Mouse (Mus musculus) limb, embryonic 15.5 days (tissue): ENCODE results near the gene Abraxas2. TPM values are rescaled to one million over a fixed set of nuclear protein-coding genes. Genes with fewer than 3 reads are reported as not detected.

Source experiments
- ATAC-seq: fragments of 200-750 bp; cut with Nextera tagmentation; 2 replicates; pipeline ENCODE4 v1.8.0; 2017; ENCODE audit warnings: low read depth, moderate TSS enrichment; ENCODE audit not compliant: insufficient number of reproducible peaks, low FRiP score, low TSS enrichment
- H3K27ac ChIP-seq: fragments of 300-500 bp; sonication (generic); 2 replicates; pipeline ENCODE4 v1.5.1; 2015; ENCODE audit warnings: moderate library complexity, mild to moderate bottlenecking, inconsistent platforms
- H3K27me3 ChIP-seq: fragments of 300-500 bp; sonication (generic); 2 replicates; pipeline ENCODE4 v1.6.1; 2015; ENCODE audit warnings: inconsistent platforms
- H3K36me3 ChIP-seq: fragments of 300-500 bp; sonication (generic); 2 replicates; pipeline ENCODE4 v1.6.1; 2015; ENCODE audit warnings: inconsistent platforms
- H3K4me1 ChIP-seq: fragments of 300-500 bp; sonication (generic); 2 replicates; pipeline ENCODE4 v1.6.1; 2015; ENCODE audit warnings: inconsistent platforms
- H3K4me2 ChIP-seq: fragments of 300-500 bp; sonication (generic); 2 replicates; pipeline ENCODE4 v1.6.1; 2015; ENCODE audit warnings: mild to moderate bottlenecking, inconsistent platforms
- H3K4me3 ChIP-seq: fragments of 300-500 bp; sonication (generic); 2 replicates; pipeline ENCODE4 v1.5.1; 2015; ENCODE audit warnings: mild to moderate bottlenecking, inconsistent platforms
- H3K9ac ChIP-seq: fragments of 300-500 bp; sonication (generic); 2 replicates; pipeline ENCODE4 v1.6.1; 2015; ENCODE audit warnings: inconsistent platforms
- H3K9me3 ChIP-seq: fragments of 300-500 bp; sonication (generic); 2 replicates; pipeline ENCODE4 v1.6.1; 2016; ENCODE audit warnings: inconsistent platforms
- WGBS: fragments of 180-500 bp; shearing (Covaris S2); methylation state at CpG from one replicate; pipeline ENCODE4 v1.1.7; 2015; 5-methylcytosine and 5-hydroxymethylcytosine counted together
- polyA plus RNA-seq: library from polyadenylated mRNA; unstranded; fragments of >200 nt; fragmentation: Nextera tagmentation; extraction: Ambion mirVana; gene quantifications from 2 replicates; pipeline ENCODE4 v1.2.1, GENCODE M21; 2015

Gene Abraxas2
- polyA plus RNA-seq, 1 experiment from 2014 or later: 38.5 TPM

DNA sequence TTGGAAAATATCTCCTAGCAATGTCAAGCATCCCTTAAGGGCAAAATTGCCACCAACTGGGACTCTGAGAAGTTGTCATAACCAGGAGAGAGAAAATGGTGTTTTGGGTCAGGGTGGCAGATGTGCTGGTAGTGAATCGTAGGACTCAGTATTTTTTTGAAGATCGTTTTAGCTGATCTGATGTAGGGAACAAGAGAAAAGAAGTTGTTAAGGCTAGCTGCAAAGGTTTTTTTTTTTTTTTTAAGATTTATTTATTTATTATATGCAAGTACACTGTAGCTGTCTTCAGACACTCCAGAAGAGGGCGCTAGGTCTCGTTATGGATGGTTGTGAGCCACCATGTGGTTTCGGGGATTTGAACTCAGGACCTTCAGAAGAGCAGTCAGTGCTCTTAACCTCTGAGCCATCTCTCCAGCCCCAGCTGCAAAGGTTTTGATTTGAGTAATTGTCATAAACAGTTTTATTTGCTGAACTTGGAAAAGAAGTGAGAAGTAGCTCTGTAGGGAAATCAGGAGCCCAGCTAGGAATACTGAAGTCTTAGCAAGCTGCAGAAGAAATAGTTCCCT is 899 bp upstream of the Abraxas2 start:
- H3K36me3 ChIP-seq: no peaks in the 10 kb centered on the region
- no peak for ATAC-seq
- no peak overlapping the region for H3K4me2 ChIP-seq
- WGBS: 68% methylated on average over 5 of the region's 5 CpGs
- H3K4me1 ChIP-seq: peaks cover 15% of the 10 kb centered on the region
- no peaks in the 10 kb centered on the region for H3K27me3 ChIP-seq
- no peak overlapping the region for H3K9ac ChIP-seq
- no peak overlapping the region for H3K27ac ChIP-seq
- no peaks in the 10 kb centered on the region for H3K9me3 ChIP-seq
- no peak overlapping the region for H3K4me3 ChIP-seq

DNA sequence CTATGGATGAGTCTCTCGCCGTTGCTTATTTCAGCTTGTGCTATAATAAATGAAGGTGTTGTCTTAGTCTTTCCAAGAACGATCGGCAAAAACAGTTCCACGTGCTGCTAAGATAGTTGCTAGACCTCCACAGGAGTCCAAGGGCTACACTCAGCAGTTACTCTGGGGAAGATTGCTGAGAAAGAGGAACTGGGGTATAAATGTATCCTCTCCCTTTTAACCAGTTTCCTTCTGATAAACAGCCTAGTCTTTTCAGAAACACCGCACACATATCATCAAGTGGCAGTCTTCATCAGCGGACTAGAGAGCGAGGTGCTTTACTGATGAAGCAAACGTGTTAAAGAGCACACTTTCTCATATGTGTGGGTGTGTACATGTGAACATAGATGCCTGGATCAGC is 7.3 kb downstream of the Abraxas2 start:
- ATAC-seq: no peak
- peaks cover 54% of the 10 kb centered on the region for H3K36me3 ChIP-seq

DNA sequence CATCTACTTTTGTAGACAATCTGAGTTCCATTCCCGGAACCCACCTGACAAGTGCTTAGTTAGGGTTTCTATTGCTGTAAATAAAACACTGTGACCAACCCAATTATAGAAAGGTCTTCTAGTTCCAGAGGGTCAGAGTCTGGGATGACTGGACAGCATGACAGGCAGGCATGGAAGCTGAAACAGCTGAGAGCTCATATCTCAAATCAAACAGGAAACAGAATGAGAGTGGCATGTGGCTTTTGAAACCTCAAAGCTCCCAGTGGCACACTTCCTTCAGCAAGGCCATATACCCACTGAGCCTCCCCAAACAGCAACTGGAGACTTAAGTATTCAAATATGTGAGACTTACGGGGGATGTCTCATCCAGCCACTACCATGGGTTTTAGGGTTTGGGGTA is 14.0 kb downstream of the Abraxas2 start:
- Histone ChIP-seq H3K4me2 (no peak overlapping the region), H3K27me3 (no peaks in the 10 kb centered on the region), H3K4me1 (no peaks in the 10 kb centered on the region), H3K9me3 (no peaks in the 10 kb centered on the region), H3K9ac (no peak overlapping the region), H3K36me3 (peaks cover 88% of the 10 kb centered on the region), H3K27ac (no peak overlapping the region), H3K4me3 (no peak overlapping the region)
- WGBS: 93% methylated on average over 2 of the region's 2 CpGs
- ATAC-seq: no peak

More for the DNA sequence above, 7.3 kb downstream of the Abraxas2 start:
- Histone ChIP-seq H3K4me2 (no peak overlapping the region), H3K4me3 (no peak overlapping the region), H3K4me1 (peaks cover under 1% of the 10 kb centered on the region; the same call in 1 of the 2 replicates), H3K27ac (no peak overlapping the region), H3K9ac (no peak overlapping the region), H3K27me3 (no peaks in the 10 kb centered on the region), H3K9me3 (no peaks in the 10 kb centered on the region)
- WGBS: 92% methylated on average over 9 of the region's 9 CpGs

DNA sequence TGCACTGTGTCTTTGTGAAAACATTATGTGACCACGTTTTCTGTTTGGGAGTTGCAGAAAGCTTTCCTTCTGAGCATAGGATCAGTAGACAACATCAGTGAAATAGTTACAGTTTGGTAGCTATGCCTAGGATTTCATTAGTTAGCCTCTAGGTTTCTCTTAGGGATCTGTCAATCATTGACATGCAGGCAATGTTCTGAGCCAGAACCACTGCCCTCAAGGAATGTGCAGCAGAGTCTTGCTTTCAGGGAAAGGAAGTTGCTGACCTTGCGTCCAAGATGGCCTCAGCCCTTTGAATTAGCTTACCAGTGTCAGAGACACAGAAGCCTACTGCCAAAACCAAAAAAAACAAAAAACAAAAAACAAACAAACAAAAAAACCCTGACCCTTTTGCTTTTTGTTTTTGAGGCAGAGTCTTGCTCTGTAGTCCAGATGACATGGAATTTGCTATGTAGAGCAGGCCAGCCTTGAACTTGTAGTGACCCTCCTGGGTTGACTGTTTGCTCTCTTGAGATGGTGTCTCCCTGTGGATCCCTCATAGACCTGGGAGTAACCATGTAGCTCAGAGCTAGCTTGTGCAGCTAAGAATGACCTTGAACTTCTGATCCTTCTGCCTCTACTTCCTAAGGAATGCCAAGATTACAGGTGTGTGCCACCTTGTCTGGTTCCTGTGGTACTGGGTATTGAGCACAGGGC is 16.5 kb downstream of the Abraxas2 start:
- H3K27me3 ChIP-seq: no peaks in the 10 kb centered on the region
- WGBS: 92% methylated on average over 2 of the region's 2 CpGs
- H3K9me3 ChIP-seq: no peaks in the 10 kb centered on the region

DNA sequence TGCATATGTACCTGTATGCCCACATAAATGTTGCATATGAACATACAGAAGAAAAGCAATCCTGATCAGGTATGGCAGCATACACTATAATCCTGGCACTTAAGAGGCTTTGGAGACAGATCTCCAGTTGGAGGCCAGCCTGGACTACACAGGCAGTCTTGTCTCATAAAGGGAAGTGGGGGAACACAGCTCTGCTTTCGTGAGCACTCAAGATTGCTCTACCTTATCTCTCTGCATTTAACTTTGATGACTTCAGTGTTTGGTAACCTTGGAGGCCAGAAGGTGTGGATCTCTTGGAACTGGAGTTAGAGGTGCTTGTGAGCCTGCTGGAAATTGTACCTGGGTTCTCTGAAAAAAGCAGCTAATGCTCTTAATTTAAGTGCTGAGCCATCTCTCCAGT is 21.3 kb downstream of the Abraxas2 start:
- Histone ChIP-seq H3K27ac (no peak overlapping the region), H3K27me3 (no peaks in the 10 kb centered on the region), H3K9me3 (no peaks in the 10 kb centered on the region), H3K4me1 (no peaks in the 10 kb centered on the region), H3K9ac (no peak overlapping the region), H3K36me3 (peaks cover 90% of the 10 kb centered on the region), H3K4me2 (no peak overlapping the region), H3K4me3 (no peak overlapping the region)
- WGBS: 83% methylated on average over 1 of the region's 1 CpGs
- no peak for ATAC-seq

More for the DNA sequence above, 16.5 kb downstream of the Abraxas2 start:
- H3K4me3 ChIP-seq: no peak overlapping the region
- no peak for ATAC-seq
- no peak overlapping the region for H3K9ac ChIP-seq
- H3K27ac ChIP-seq: no peak overlapping the region
- no peak overlapping the region for H3K4me2 ChIP-seq
- peaks cover 91% of the 10 kb centered on the region for H3K36me3 ChIP-seq
- H3K4me1 ChIP-seq: no peaks in the 10 kb centered on the region

DNA sequence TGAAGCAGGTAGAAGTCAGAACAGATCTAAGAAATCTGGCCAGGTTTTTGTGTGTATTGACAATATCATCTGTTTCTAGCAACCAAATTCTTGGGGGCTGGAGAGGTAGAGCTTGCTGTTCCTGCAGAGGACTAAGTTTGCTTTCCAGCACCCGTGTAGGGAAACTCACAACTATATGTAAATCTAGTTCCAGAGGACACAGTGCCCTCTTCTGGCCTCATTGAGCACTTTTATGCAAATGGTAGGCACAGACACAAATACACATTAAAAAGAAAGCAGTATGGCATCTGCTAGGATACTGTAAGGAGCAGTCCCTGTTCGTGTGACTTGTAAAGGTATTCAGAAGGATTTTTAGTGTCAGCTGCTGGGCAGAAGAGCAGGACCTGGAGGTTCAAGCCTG is 23.3 kb downstream of the Abraxas2 start:
- H3K9ac ChIP-seq: no peak overlapping the region
- no peak overlapping the region for H3K4me2 ChIP-seq
- H3K27ac ChIP-seq: no peak overlapping the region
- no peaks in the 10 kb centered on the region for H3K27me3 ChIP-seq
- H3K36me3 ChIP-seq: peaks cover 72% of the 10 kb centered on the region
- no peak overlapping the region for H3K4me3 ChIP-seq
- ATAC-seq: no peak
- 72% methylated on average over 2 of the region's 2 CpGs for WGBS
- no peaks in the 10 kb centered on the region for H3K4me1 ChIP-seq
- no peaks in the 10 kb centered on the region for H3K9me3 ChIP-seq

DNA sequence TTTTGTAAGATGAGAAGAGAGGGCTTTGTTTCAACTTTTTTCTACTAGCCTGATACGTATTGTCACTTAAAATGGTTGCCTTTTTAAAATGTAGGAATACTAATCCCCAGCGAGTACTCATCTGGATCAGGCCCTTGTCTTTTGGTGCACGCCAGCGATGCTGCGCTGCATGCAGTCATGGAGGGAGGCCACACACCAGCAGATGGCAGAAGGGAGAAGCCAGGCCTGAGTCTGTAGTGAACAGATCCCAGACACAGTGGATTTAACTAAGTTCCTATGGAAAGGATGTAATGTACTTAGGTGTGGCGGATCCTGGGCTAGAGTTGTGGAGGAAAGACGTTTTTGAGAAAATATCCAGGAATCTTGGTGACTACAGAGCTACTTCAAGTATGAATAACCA is 25.0 kb downstream of the Abraxas2 start:
- WGBS: 91% methylated on average over 7 of the region's 7 CpGs
- Histone ChIP-seq H3K36me3 (peaks cover 58% of the 10 kb centered on the region), H3K27me3 (no peaks in the 10 kb centered on the region)

DNA sequence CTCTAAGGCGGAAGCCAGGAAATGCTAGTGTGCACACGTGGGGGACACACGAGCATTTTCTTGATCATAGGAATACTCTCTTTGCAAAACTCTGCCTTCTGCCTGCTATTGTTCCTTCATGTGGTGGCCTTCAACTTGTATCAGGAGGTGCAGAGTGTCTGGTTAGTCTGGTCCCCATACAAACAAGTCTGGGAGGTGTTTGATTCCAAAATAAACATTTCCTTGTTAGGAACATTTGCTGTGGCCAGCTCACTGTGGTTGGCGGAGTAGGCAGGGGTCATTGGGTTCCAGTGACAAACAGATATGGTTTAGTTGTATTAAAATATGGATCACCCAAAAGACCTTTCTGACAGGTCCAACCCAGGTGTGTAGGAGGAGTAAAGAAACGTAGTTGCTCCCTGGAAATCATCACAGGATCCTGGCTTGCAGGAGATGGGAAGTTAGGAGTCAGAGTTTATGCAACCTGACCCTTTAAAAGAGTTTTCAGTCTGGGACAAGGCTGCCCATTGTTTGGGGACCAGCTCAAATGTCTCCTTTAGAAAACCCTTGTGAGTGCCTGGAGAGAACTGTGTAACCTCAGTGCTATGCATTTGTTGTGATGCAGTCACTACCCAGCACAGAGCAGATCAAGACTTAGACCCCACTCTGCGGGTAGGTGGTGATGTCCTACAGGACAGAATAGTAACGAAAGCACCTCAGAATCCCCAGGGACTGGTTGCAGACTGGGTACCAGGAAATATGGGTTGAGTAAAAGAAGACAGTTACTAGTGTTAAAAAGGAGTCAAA is 28.2 kb downstream of the Abraxas2 start:
- H3K9ac ChIP-seq: no peak overlapping the region
- H3K27ac ChIP-seq: peak overlapping the region; percentile 22; the same call in 1 of the 2 replicates
- H3K9me3 ChIP-seq: no peaks in the 10 kb centered on the region
- peaks cover 29% of the 10 kb centered on the region for H3K36me3 ChIP-seq
- WGBS: 67% methylated on average over 7 of the region's 7 CpGs
- no peaks in the 10 kb centered on the region for H3K4me1 ChIP-seq
- H3K4me2 ChIP-seq: no peak overlapping the region
- H3K4me3 ChIP-seq: no peak overlapping the region
- no peaks in the 10 kb centered on the region for H3K27me3 ChIP-seq
- no peak for ATAC-seq

More for the DNA sequence above, 25.0 kb downstream of the Abraxas2 start:
- H3K9me3 ChIP-seq: no peaks in the 10 kb centered on the region
- ATAC-seq: no peak
- H3K4me2 ChIP-seq: no peak overlapping the region
- H3K9ac ChIP-seq: no peak overlapping the region
- no peak overlapping the region for H3K27ac ChIP-seq
- no peaks in the 10 kb centered on the region for H3K4me1 ChIP-seq
- H3K4me3 ChIP-seq: no peak overlapping the region

DNA sequence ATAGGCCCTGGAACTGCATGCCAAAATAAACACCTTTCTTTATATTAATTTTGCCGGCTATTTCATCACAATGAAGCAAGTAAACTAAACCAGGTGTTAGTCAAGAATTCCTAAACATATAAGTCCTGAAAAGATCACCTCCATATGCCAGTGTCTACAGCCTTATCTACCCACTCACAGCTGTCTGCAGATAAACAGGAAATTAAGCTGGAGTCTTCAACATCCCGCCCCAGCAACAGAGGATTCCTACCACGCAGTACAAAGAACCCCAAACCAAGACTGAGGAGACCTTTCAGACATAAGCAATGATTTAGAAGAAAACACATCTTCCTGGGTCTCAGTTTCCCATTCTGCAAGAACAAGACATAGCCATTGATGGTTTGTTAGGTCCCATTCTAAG is 29.0 kb downstream of the Abraxas2 start:
- Histone ChIP-seq H3K4me2 (no peak overlapping the region), H3K36me3 (peaks cover 21% of the 10 kb centered on the region), H3K4me1 (no peaks in the 10 kb centered on the region), H3K4me3 (no peak overlapping the region), H3K9ac (no peak overlapping the region), H3K9me3 (no peaks in the 10 kb centered on the region), H3K27ac (no peak overlapping the region), H3K27me3 (no peaks in the 10 kb centered on the region)
- 62% methylated on average over 3 of the region's 3 CpGs for WGBS
- ATAC-seq: no peak

DNA sequence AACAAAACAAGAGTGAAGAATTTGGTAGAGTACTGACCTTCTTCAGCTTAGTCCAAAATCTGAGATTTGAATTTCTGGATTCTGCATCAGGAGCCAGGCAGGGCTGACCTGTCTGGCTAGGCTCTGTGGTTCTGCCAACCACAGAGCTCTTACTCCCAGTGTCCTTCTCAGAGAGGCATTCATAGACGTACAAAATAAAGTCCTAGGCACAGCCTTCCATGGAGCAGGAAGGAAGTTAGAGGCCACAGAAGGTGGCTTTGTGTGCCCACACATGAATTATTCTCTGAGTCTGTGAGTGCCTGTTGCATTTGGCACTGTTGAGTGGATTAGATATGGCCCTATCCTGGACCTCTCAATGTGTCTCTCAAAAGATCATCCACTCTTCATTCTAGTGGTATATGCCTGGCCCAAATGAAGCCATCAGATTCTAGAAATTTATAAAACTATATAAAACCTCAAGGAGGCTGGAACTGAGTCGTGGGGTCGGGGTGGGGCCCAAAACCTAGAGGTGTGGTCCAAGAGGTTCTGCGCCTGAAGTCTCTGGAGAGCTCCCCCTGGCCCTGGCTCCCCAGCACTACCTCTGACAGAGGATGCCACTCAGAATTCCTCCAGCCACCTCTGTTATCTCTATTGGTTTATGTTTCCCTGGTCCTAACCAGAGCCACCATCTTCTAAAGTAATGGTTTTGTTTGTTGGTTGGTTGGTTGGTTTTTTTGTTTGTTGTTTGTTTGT is 29.7 kb downstream of the Abraxas2 start:
- Histone ChIP-seq H3K9me3 (no peaks in the 10 kb centered on the region), H3K36me3 (peaks cover 14% of the 10 kb centered on the region), H3K27me3 (no peaks in the 10 kb centered on the region), H3K4me3 (no peak overlapping the region), H3K27ac (no peak overlapping the region), H3K4me1 (no peaks in the 10 kb centered on the region), H3K4me2 (no peak overlapping the region), H3K9ac (no peak overlapping the region)
- ATAC-seq: no peak
- 66% methylated on average over 4 of the region's 4 CpGs for WGBS

DNA sequence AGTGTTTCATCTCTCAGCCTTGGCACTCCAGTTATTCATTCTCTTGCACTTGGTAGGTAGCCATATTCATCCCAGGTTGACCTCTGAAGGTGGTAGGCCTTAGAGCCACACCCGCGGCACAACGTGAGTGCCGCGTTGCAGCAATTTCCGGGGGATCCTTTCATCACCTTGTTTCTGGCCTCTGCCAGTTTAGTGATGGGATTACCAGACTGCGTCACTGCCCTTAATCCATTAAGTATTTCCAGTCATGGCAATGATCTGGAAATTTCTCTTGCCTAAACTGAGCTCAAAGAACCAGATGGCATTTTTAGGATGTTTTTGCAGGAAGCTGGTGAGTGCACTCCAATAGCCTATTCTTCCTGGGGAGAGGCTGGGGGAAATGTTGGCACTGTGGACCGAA is 30.7 kb downstream of the Abraxas2 start:
- Histone ChIP-seq H3K9ac (no peak overlapping the region), H3K4me2 (no peak overlapping the region), H3K4me3 (no peak overlapping the region), H3K27me3 (no peaks in the 10 kb centered on the region), H3K9me3 (no peaks in the 10 kb centered on the region), H3K27ac (no peak overlapping the region), H3K4me1 (no peaks in the 10 kb centered on the region), H3K36me3 (peaks cover 4% of the 10 kb centered on the region; the same call in 1 of the 2 replicates)
- no peak for ATAC-seq
- 78% methylated on average over 8 of the region's 8 CpGs for WGBS
